Mouse (Mus musculus) right cerebral cortex, adult 18-20 months (tissue): Measurements from ENCODE around the gene Noto.

ENCODE experiments used
- DNase-seq: peaks from one replicate; pipeline ENCODE4 v3.0.0; 2022; ENCODE audit warnings: mixed read lengths

Noto gene

DNA sequence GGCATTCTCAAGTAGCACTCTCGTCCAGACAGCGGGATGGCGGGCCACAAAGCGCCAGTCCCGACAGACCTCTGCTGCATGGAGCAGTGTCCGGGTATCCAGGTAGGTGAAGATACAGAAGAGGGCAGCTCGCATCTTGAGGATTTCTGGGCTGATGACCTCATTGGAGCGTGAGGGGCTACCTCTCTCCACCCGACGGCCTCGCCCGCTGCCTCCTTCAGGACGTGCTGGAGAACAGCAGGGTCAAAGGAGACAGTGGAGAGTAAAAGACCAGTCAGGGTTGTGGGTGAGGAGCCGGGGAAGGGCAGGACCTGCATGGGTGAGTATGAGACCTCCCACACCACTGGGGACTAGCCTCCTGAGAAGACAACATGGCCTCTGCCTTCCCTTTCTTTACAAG lies 54.7 kb downstream of the Noto start:
- no peak for DNase-seq
